1 mouse cellular context compared by ENCODE assay signal in genomic region chr15:98804054-98804453, GRCm38 (mm10).
TF ChIP-seq lines count a peak whose summit lies in the region.

No protein-coding gene starts in this region.

TF ChIP-seq in MEL, 35 proteins besides CTCF, POLR2A, EP300 and RAD21 (continued from another document):
- TF ChIP-seq ZNF384 (IDR thresholded peaks at IDR 0.05; ENCODE audit: low read depth, low read length): peak; percentile 59; the same call in 1 of the 2 replicates
- TF ChIP-seq NELFE (IDR thresholded peaks at IDR 0.05; ENCODE audit: low read depth, low read length): no peak
- TF ChIP-seq TAL1 (IDR thresholded peaks at IDR 0.05; ENCODE audit: low read length): no peak
- TF ChIP-seq USF1 (IDR thresholded peaks at IDR 0.05; ENCODE audit: low read depth, low read length): no peak
- TF ChIP-seq GABPA (IDR thresholded peaks at IDR 0.05; ENCODE audit: low read depth, low read length): no peak
- no peak for TF ChIP-seq CHD1 (IDR thresholded peaks at IDR 0.05; ENCODE audit: low read depth, low read length)
- no peak for TF ChIP-seq UBTF (IDR thresholded peaks at IDR 0.05; ENCODE audit: borderline replicate concordance, insufficient read depth, low read depth, low read length)
- 0 out of 2 replicates have a peak, but pooled peaks have one; percentile 33 for TF ChIP-seq MYC (IDR thresholded peaks at IDR 0.05; ENCODE audit: low read depth, low read length)
- no peak for TF ChIP-seq USF2 (IDR thresholded peaks at IDR 0.05; ENCODE audit: borderline replicate concordance in 1 of 2, insufficient read depth in 1 of 2, low read depth in 1 of 2, low read length in 2 of 2)
- peak; percentile 76; the same call in 1 of the 2 replicates for TF ChIP-seq MAZ (IDR thresholded peaks at IDR 0.05; ENCODE audit: low read depth, low read length)
- TF ChIP-seq GATA1 (IDR thresholded peaks at IDR 0.05; ENCODE audit: low read depth, low read length): no peak
- peak; percentile 77 for TF ChIP-seq MAX (IDR thresholded peaks at IDR 0.05; ENCODE audit: low read length)
- peak; percentile 43; the same call in 1 of the 2 replicates for TF ChIP-seq TCF12 (IDR thresholded peaks at IDR 0.05; ENCODE audit: low read depth, low read length)
- no peak for TF ChIP-seq POLR2AphosphoS2 (IDR thresholded peaks at IDR 0.05; ENCODE audit: low read length)
- no peak for TF ChIP-seq MYB (IDR thresholded peaks at IDR 0.05; ENCODE audit: low read depth, low read length)
- TF ChIP-seq HCFC1 (IDR thresholded peaks at IDR 0.05; ENCODE audit: low read depth, low read length): peak; percentile 64
- no peak for TF ChIP-seq MEF2A (IDR thresholded peaks at IDR 0.05; ENCODE audit: extremely low read depth, insufficient replicate concordance, low read depth, low read length, poor library complexity, severe bottlenecking)
- TF ChIP-seq POLR2AphosphoS5 (IDR thresholded peaks at IDR 0.05; ENCODE audit: borderline replicate concordance, low read depth, low read length): no peak
- no peak for TF ChIP-seq ZMIZ1 (IDR thresholded peaks at IDR 0.05; ENCODE audit: low read depth, low read length)
- TF ChIP-seq ETS1 (IDR thresholded peaks at IDR 0.05; ENCODE audit: low read depth, low read length): 0 out of 2 replicates have a peak, but pooled peaks have one; percentile 33
- no peak for TF ChIP-seq TBP (IDR thresholded peaks at IDR 0.05; ENCODE audit: low read depth, low read length)
- no peak for TF ChIP-seq MAFK (IDR thresholded peaks at IDR 0.05; ENCODE audit: borderline replicate concordance, low read depth, low read length)
- peak; percentile 74 for TF ChIP-seq ZC3H11A (IDR thresholded peaks at IDR 0.05; ENCODE audit: low read depth, low read length)
- no peak for TF ChIP-seq RCOR1 (IDR thresholded peaks at IDR 0.05; ENCODE audit: low read depth, low read length)
- TF ChIP-seq JUND (IDR thresholded peaks at IDR 0.05; ENCODE audit: low read depth, low read length): no peak
- no peak for TF ChIP-seq CHD2 (IDR thresholded peaks at IDR 0.05; ENCODE audit: low read length)
- TF ChIP-seq NRF1 (IDR thresholded peaks at IDR 0.05; ENCODE audit: insufficient read depth, low read depth, low read length, poor library complexity, severe bottlenecking): peak; percentile 40; the same call in 1 of the 2 replicates
- peak; percentile 74 for TF ChIP-seq MXI1 (IDR thresholded peaks at IDR 0.05; ENCODE audit: low read depth, low read length)
- peak; percentile 62 for TF ChIP-seq ELF1 (IDR thresholded peaks at IDR 0.05; ENCODE audit: low read depth, low read length)
- no peak for TF ChIP-seq ZKSCAN1 (IDR thresholded peaks at IDR 0.05; ENCODE audit: low read depth, low read length)
- TF ChIP-seq SMC3 (IDR thresholded peaks at IDR 0.05; ENCODE audit: low read depth, low read length): peak; percentile 83
- peak; percentile 79; the same call in 1 of the 2 replicates for TF ChIP-seq SIN3A (IDR thresholded peaks at IDR 0.05; ENCODE audit: low read length)
- no peak for TF ChIP-seq KAT2A (conservative IDR thresholded peaks at IDR 0.05; ENCODE audit: low read depth, low read length)
- no peak for TF ChIP-seq E2F4 (IDR thresholded peaks at IDR 0.05; ENCODE audit: borderline replicate concordance, low read depth, low read length)
TF ChIP-seq in MEL: peak in this region for 13.
